Comparison of ENCODE assay signal across 19 mouse cellular contexts in genomic region chr10:62089486-62089885, GRCm38 (mm10). TPM values are rescaled to one million over a fixed set of nuclear protein-coding genes. Genes with fewer than 3 reads are reported as not detected.
"Had no signal": no experiment of that assay in that cellular context is flagged by ENCODE, and none has a peak within 500 bp of the region (broad histone marks: within the 10 kb centered on the region; RNA-seq: fewer than 3 reads in every experiment).

No protein-coding gene starts in this region.

- H3K36me3 ChIP-seq: midbrain, embryonic 10.5 days; neural tube, embryonic 13.5 days; neural tube, embryonic 15.5 days had no signal

- H3K27me3 ChIP-seq: neural tube, embryonic 13.5 days; neural tube, embryonic 15.5 days had no signal

- H3K4me2 ChIP-seq: lung, embryonic 14.5 days; neural tube, embryonic 13.5 days; neural tube, embryonic 15.5 days had no signal

- H3K4me3 ChIP-seq: midbrain, embryonic 10.5 days; myocyte; neural tube, embryonic 13.5 days; neural tube, embryonic 15.5 days had no signal

- ATAC-seq: midbrain, embryonic 16.5 days had no signal

- H3K9ac ChIP-seq: lung, embryonic 14.5 days; neural tube, embryonic 13.5 days; neural tube, embryonic 15.5 days had no signal

- H3K27ac ChIP-seq: midbrain, embryonic 10.5 days; neural tube, embryonic 13.5 days; neural tube, embryonic 15.5 days had no signal

- H3K9me3 ChIP-seq: midbrain, embryonic 10.5 days; neural tube, embryonic 13.5 days; neural tube, embryonic 15.5 days had no signal

- H3K4me1 ChIP-seq: midbrain, embryonic 10.5 days; neural tube, embryonic 13.5 days; neural tube, embryonic 15.5 days had no signal

- DNase-seq: lung, adult 18-20 months; lung, embryonic 14.5 days; lung, postnatal 10 days; lung, postnatal 4 days; midbrain, embryonic 14.5 days; retina, postnatal 1 day; right cerebral cortex, postnatal 25 days; right cerebral cortex, postnatal 4 days; spleen, adult 18-20 months; thymus, adult 18-20 months; thymus, postnatal 14 days; thymus, postnatal 36 days had no signal

RNA-seq across cellular contexts. Expression of gene Neurog3, which starts 43.4 kb away (rescaled TPM):
- polyA plus RNA-seq: lung, embryonic 14.5 days; lung, embryonic 16.5 days; midbrain, embryonic 14.5 days; midbrain, embryonic 16.5 days; myocyte; thymus, postnatal 0 days had no signal
